Mouse (Mus musculus) heart, embryonic 10.5 days (tissue): ENCODE measurements around the gene Mob2. TPM values are rescaled to one million over a fixed set of nuclear protein-coding genes. Genes with fewer than 3 reads are reported as not detected.

Source experiments
- DNase-seq: peaks from one replicate; pipeline ENCODE4 v3.0.0-alpha.2; 2017; ENCODE audit warnings: low spot score
- H3K27ac ChIP-seq: fragments of 300-500 bp; sonication (generic); 2 replicates; pipeline ENCODE4 v1.5.1; 2016; ENCODE audit warnings: mild to moderate bottlenecking
- H3K27me3 ChIP-seq: fragments of 300-500 bp; sonication (generic); 2 replicates; pipeline ENCODE4 v1.6.1; 2016; ENCODE audit warnings: mild to moderate bottlenecking; ENCODE audit not compliant: poor library complexity, insufficient read depth, severe bottlenecking
- H3K36me3 ChIP-seq: fragments of 300-500 bp; sonication (generic); 2 replicates; pipeline ENCODE4 v1.6.1; 2016; ENCODE audit warnings: mild to moderate bottlenecking, moderate library complexity
- H3K4me1 ChIP-seq: fragments of 300-500 bp; sonication (generic); 2 replicates; pipeline ENCODE4 v1.6.1; 2016; ENCODE audit warnings: mild to moderate bottlenecking
- H3K4me3 ChIP-seq: fragments of 300-500 bp; sonication (generic); 2 replicates; pipeline ENCODE4 v1.5.1; 2016; ENCODE audit warnings: mild to moderate bottlenecking, moderate library complexity
- H3K9me3 ChIP-seq: fragments of 300-500 bp; sonication (generic); 2 replicates; pipeline ENCODE4 v1.6.1; 2016; ENCODE audit warnings: mild to moderate bottlenecking, moderate library complexity
- WGBS: fragments of 180-500 bp; shearing (Covaris S2); methylation state at CpG from one replicate; pipeline ENCODE4 v1.1.7; 2016; 5-methylcytosine and 5-hydroxymethylcytosine counted together
- polyA plus RNA-seq: library from polyadenylated mRNA; unstranded; fragments of >200 nt; fragmentation: Nextera tagmentation; extraction: Ambion mirVana; gene quantifications from 2 replicates; pipeline ENCODE4 v1.2.1, GENCODE M21; 2016

The Mob2 gene
- polyA plus RNA-seq, 1 experiment from 2014 or later: 54.9 TPM

GRCm38 (mm10) chr7:142037553-142038170 is 23.2 kb downstream of the Mob2 start:
- DNase-seq: no peak
- H3K27ac ChIP-seq: no peak overlapping the region
- no peaks in the 10 kb centered on the region for H3K27me3 ChIP-seq
- WGBS: 71% methylated on average over 4 of the region's 4 CpGs
- H3K9me3 ChIP-seq: no peaks in the 10 kb centered on the region
- H3K4me1 ChIP-seq: peaks cover 16% of the 10 kb centered on the region; the same call in 1 of the 2 replicates
- no peaks in the 10 kb centered on the region for H3K36me3 ChIP-seq
- no peak overlapping the region for H3K4me3 ChIP-seq

GRCm38 (mm10) chr7:142035048-142035811 is 25.6 kb downstream of the Mob2 start:
- peaks cover 11% of the 10 kb centered on the region; the same call in 1 of the 2 replicates for H3K4me1 ChIP-seq
- no peaks in the 10 kb centered on the region for H3K27me3 ChIP-seq
- H3K4me3 ChIP-seq: no peak overlapping the region
- DNase-seq: no peak
- no peaks in the 10 kb centered on the region for H3K9me3 ChIP-seq
- H3K27ac ChIP-seq: no peak overlapping the region
- WGBS: 56% methylated on average over 2 of the region's 2 CpGs
- no peaks in the 10 kb centered on the region for H3K36me3 ChIP-seq

- Histone ChIP-seq H3K4me1 (peaks cover 11% of the 10 kb centered on the region; the same call in 1 of the 2 replicates), H3K27me3 (no peaks in the 10 kb centered on the region), H3K4me3 (no peak overlapping the region), H3K36me3 (no peaks in the 10 kb centered on the region), H3K27ac (no peak overlapping the region), H3K9me3 (no peaks in the 10 kb centered on the region)
- 75% methylated on average over 2 of the region's 2 CpGs for WGBS
- DNase-seq: no peak
These were observed 26.7 kb downstream of the Mob2 start for GRCm38 (mm10) chr7:142034198-142034597.

GRCm38 (mm10) chr7:142030073-142030472 is 30.8 kb downstream of the Mob2 start:
- no peak overlapping the region for H3K27ac ChIP-seq
- H3K4me3 ChIP-seq: no peak overlapping the region
- peaks cover 26% of the 10 kb centered on the region for H3K4me1 ChIP-seq
- no peak for DNase-seq
- no peaks in the 10 kb centered on the region for H3K9me3 ChIP-seq
- no peaks in the 10 kb centered on the region for H3K36me3 ChIP-seq
- H3K27me3 ChIP-seq: no peaks in the 10 kb centered on the region

GRCm38 (mm10) chr7:142025926-142026325 is 34.9 kb downstream of the Mob2 start:
- 67% methylated on average over 4 of the region's 4 CpGs for WGBS
- H3K4me1 ChIP-seq: peaks cover 31% of the 10 kb centered on the region
- no peaks in the 10 kb centered on the region for H3K36me3 ChIP-seq
- no peak overlapping the region for H3K4me3 ChIP-seq
- no peaks in the 10 kb centered on the region for H3K9me3 ChIP-seq
- DNase-seq: peak; percentile 90
- peak overlapping the region; percentile 77 for H3K27ac ChIP-seq
- no peaks in the 10 kb centered on the region for H3K27me3 ChIP-seq

- 68% methylated on average over 2 of the region's 2 CpGs for WGBS
- DNase-seq: no peak
- peaks cover 35% of the 10 kb centered on the region for H3K4me1 ChIP-seq
- peak overlapping the region; percentile 77; the same call in 1 of the 2 replicates for H3K27ac ChIP-seq
- no peaks in the 10 kb centered on the region for H3K36me3 ChIP-seq
- no peaks in the 10 kb centered on the region for H3K27me3 ChIP-seq
- no peak overlapping the region for H3K4me3 ChIP-seq
- H3K9me3 ChIP-seq: no peaks in the 10 kb centered on the region
These were observed 35.7 kb downstream of the Mob2 start for GRCm38 (mm10) chr7:142025196-142025595.

- WGBS: 70% methylated on average over 3 of the region's 3 CpGs
- H3K4me1 ChIP-seq: peaks cover 44% of the 10 kb centered on the region
- H3K4me3 ChIP-seq: no peak overlapping the region
- H3K9me3 ChIP-seq: no peaks in the 10 kb centered on the region
- no peaks in the 10 kb centered on the region for H3K27me3 ChIP-seq
- H3K36me3 ChIP-seq: peaks cover 3% of the 10 kb centered on the region; the same call in 1 of the 2 replicates
- no peak overlapping the region for H3K27ac ChIP-seq
- no peak for DNase-seq
These were observed 40.0 kb downstream of the Mob2 start for GRCm38 (mm10) chr7:142020827-142021226.

GRCm38 (mm10) chr7:142019699-142020098 is 41.2 kb downstream of the Mob2 start:
- DNase-seq: no peak
- Histone ChIP-seq H3K4me3 (no peak overlapping the region), H3K27ac (no peak overlapping the region), H3K9me3 (no peaks in the 10 kb centered on the region), H3K4me1 (peaks cover 33% of the 10 kb centered on the region), H3K36me3 (peaks cover 14% of the 10 kb centered on the region), H3K27me3 (no peaks in the 10 kb centered on the region)
- 59% methylated on average over 2 of the region's 2 CpGs for WGBS

GRCm38 (mm10) chr7:142016562-142016961 is 44.3 kb downstream of the Mob2 start:
- peaks cover 28% of the 10 kb centered on the region for H3K4me1 ChIP-seq
- 68% methylated on average over 1 of the region's 1 CpGs for WGBS
- no peaks in the 10 kb centered on the region for H3K27me3 ChIP-seq
- H3K27ac ChIP-seq: no peak overlapping the region
- no peak overlapping the region for H3K4me3 ChIP-seq
- no peaks in the 10 kb centered on the region for H3K9me3 ChIP-seq
- H3K36me3 ChIP-seq: peaks cover 23% of the 10 kb centered on the region
- DNase-seq: no peak

GRCm38 (mm10) chr7:142001597-142002340 is 59.1 kb downstream of the Mob2 start:
- Histone ChIP-seq H3K27me3 (no peaks in the 10 kb centered on the region), H3K4me1 (peaks cover 6% of the 10 kb centered on the region; the same call in 1 of the 2 replicates), H3K9me3 (no peaks in the 10 kb centered on the region), H3K36me3 (peaks cover 7% of the 10 kb centered on the region), H3K27ac (no peak overlapping the region; the same call in 1 of the 2 replicates), H3K4me3 (no peak overlapping the region)
- no peak for DNase-seq
- WGBS: 87% methylated on average over 16 of the region's 22 CpGs

- Histone ChIP-seq H3K27me3 (no peaks in the 10 kb centered on the region), H3K27ac (no peak overlapping the region), H3K4me3 (no peak overlapping the region), H3K36me3 (peaks cover 7% of the 10 kb centered on the region), H3K9me3 (no peaks in the 10 kb centered on the region), H3K4me1 (peaks cover 6% of the 10 kb centered on the region; the same call in 1 of the 2 replicates)
- DNase-seq: no peak
- WGBS: 89% methylated on average over 3 of the region's 3 CpGs
These were observed 60.2 kb downstream of the Mob2 start for GRCm38 (mm10) chr7:142000661-142001060.

GRCm38 (mm10) chr7:141994121-141994520 is 66.7 kb downstream of the Mob2 start:
- 87% methylated on average over 4 of the region's 4 CpGs for WGBS
- no peaks in the 10 kb centered on the region for H3K36me3 ChIP-seq

GRCm38 (mm10) chr7:141991183-141991582 is 69.7 kb downstream of the Mob2 start:
- no peaks in the 10 kb centered on the region for H3K36me3 ChIP-seq
- no peaks in the 10 kb centered on the region for H3K9me3 ChIP-seq
- 68% methylated on average over 2 of the region's 2 CpGs for WGBS
- no peak overlapping the region for H3K27ac ChIP-seq
- DNase-seq: no peak
- 0 out of 2 replicates have a peak, but pooled peaks cover 5% of the 10 kb centered on the region for H3K4me1 ChIP-seq
- no peak overlapping the region for H3K4me3 ChIP-seq
- H3K27me3 ChIP-seq: 0 out of 2 replicates have a peak, but pooled peaks cover 9% of the 10 kb centered on the region

More at GRCm38 (mm10) chr7:141994121-141994520, 66.7 kb downstream of the Mob2 start:
- H3K27me3 ChIP-seq: no peaks in the 10 kb centered on the region
- H3K4me3 ChIP-seq: no peak overlapping the region
- H3K27ac ChIP-seq: no peak overlapping the region
- DNase-seq: no peak
- 0 out of 2 replicates have a peak, but pooled peaks cover 5% of the 10 kb centered on the region for H3K4me1 ChIP-seq
- H3K9me3 ChIP-seq: no peaks in the 10 kb centered on the region
